Mouse (Mus musculus) kidney, adult 8-10 months (tissue): ENCODE data around the gene Rbp4.
A peak's percentile ranks its signal among the peaks of the same experiment; 100 is the strongest.

ENCODE experiments used
- DNase-seq, 2 experiments: peaks; one replicate each; pipeline ENCODE4 v3.0.0; 2022

The Rbp4 gene

GRCm38 (mm10) chr19:38086948-38087551, 38.0 kb downstream of the Rbp4 start:
- peak in 1 of 2 experiments; percentile 22 for DNase-seq

DNA sequence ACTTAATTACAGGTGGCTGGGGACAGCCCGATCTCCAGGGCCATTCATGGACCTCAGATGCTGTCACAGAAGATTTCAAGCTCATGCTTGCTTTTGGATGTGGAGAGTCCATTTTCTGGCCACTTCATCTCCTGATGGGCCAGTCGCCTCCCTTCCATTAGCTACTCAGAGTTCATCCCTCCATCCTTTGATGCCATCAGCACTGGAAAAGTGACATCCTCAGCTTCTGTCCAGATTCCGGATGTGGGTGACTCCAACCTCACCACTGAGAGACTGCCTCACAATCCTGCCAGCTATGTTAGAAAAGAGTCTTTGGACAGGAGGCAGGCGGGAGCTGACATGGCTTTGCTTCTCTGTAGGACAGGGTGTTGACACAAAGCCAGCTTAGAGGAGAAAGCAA, 39.2 kb downstream of the Rbp4 start:
- no peak for DNase-seq

GRCm38 (mm10) chr19:38082931-38083525, 42.1 kb downstream of the Rbp4 start:
- DNase-seq: no peak

GRCm38 (mm10) chr19:38081361-38081760, 43.7 kb downstream of the Rbp4 start:
- no peak for DNase-seq

DNA sequence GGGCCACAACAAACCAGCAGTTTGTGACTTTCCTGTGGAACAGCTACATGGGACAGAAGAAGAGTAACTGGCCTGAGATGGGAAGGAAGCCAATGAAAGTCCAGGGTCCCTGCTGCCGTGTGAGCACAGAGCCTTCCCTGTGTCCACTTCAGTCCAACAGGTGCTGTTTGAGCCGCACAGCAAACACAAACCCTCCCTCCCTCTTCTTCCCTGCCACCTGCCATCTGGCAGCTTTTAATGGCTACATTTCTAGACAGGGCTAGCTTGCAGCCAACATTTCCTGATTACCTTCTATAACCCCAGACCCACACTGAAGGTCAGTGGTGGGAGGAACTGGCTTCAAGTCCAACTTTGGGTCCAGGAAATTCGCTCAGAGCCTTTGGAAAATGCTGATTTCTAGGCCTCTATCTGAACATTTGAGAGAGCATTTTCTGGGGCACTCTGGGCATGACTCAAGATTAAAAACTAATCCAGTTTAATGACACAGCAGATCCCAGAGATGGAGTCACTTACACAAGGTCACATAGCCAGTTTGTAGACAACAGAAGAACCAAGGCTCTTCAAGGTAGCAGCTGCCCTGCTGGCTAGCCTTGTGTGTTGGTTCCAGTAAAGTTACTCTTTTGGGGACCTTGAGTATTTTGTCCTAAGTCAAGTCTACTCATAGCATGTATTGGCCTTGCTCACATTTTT, 47.1 kb downstream of the Rbp4 start:
- no peak for DNase-seq

GRCm38 (mm10) chr19:38076251-38076650, 48.8 kb downstream of the Rbp4 start:
- no peak for DNase-seq

DNA sequence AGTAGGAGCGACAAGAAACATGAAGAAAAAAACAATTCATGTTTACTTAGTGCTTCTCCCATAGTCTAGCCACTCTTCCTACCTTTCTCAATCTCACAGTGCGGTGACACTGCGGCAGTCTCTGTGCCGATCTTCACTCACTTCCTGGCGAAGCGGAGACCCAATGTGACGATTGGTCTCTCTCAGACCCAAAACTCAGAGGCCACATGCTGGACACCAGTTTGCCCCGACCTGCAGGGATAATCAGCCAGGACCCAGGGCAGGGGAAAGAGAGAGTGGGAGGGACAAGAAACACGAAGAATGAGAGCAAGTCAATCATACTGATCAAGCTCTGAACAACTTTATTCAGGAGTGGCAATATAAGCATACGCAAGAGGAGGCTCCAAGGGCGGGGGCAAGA, 50.0 kb downstream of the Rbp4 start:
- no peak for DNase-seq

GRCm38 (mm10) chr19:38073226-38073625, 51.9 kb downstream of the Rbp4 start:
- no peak for DNase-seq
